Mouse (Mus musculus) CD4-positive naive resting alpha-beta T cell, adult 76 days (primary cell): ENCODE measurements around the gene Atp6v1fnb. TPM values are rescaled to one million over a fixed set of nuclear protein-coding genes. Genes with fewer than 3 reads are reported as not detected.

Experiments used
- total RNA-seq: library from RNA; stranded (reverse); gene quantifications from one replicate; pipeline ENCODE4 v1.2.4, GENCODE M21; 2023

Gene Atp6v1fnb
- 7.6 TPM for total RNA-seq

DNA sequence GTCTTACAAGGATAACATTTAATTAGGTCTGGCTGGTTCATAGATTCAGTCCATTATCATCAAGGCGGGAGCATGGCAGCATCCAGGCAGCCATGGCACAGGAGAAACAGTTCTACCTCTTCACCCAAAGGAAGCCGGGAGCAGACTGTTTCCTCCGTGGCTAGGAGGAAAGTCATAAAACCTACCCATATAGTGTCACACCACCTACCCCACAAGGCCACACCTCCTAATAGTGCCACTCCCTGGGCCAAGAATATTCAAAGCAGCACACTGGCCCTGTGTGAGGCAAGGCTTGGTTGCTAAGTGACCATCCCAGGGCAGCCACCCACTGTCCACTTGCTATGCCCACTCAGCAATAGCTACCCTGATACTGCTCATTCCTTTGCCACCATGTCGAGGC is at the start of gene Atp6v1fnb:
Atp6v1fnb (plus strand) TSS at position 301 of the 400 bp plus-strand sequence.

DNA sequence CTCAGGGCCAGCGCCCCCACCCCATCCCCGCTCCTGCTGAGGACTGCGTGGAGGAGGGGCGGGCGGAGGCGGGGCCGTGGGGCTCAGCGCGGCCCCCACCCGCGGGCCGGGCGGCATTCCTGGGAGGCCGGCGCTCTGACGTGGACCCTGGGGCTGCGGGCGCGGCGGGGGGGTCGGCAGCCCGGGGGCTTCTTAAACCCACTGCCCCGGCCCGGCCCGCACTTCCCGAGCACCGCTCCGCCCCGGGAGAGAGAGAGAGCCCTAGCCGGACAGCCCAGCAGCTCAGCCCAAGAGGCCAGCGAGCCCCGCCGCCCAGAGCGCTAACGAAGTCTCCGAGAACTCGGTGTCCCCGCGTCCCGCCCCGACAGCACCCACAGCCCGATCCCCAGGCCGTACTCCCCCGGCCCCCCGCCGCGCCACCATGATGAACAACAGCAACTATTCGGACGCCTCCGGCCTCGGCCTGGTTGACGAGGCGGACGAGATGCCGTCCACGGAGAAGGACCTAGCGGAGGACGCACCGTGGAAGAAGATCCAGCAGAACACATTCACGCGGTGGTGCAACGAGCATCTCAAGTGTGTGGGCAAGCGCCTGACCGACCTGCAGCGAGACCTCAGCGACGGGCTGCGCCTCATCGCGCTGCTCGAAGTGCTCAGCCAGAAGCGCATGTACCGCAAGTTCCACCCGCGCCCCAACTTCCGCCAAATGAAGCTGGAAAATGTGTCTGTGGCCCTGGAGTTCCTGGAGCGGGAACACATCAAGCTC is 38.0 kb upstream of the Atp6v1fnb start, which contains the start of gene Flnc:
Flnc (plus strand) TSS at position 219 of the 766 bp plus-strand sequence.

DNA sequence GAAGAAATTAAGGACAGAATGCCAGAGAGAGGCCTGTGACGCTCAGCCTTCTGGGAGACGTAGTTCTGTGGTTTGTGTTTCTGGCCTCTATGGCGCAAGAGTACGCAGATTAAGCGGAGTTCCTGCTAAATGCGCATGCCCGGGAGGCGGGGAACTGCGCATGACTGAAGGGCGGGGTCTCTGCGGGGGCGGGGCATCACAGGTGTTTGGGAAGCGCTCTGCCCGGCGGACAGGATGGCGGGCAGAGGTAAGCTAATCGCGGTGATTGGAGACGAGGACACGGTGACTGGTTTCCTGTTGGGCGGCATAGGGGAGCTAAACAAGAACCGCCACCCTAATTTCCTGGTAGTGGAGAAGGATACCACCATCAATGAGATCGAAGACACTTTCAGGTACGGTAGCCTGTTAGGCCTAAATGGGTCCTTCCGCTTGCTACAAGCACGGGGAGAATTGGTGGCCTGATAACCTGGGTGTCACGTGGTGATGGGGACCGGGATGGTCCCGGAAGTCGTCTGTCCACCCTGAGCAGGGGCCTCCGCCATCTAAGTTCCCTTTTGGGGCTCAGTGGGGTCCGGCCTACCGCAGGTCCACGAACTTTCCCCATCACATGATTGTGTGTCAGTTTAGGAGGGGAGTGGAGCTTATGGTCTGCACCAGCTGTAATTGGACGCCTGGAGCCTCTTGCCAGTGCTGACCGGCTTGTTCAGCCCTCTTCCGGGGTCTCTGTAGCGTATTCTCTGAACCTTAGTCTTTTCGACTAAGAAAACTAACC is 3.5 kb upstream of the Atp6v1fnb start, which contains the start of gene Atp6v1f:
Atp6v1f (plus strand) TSS at position 136 of the 772 bp plus-strand sequence.

DNA sequence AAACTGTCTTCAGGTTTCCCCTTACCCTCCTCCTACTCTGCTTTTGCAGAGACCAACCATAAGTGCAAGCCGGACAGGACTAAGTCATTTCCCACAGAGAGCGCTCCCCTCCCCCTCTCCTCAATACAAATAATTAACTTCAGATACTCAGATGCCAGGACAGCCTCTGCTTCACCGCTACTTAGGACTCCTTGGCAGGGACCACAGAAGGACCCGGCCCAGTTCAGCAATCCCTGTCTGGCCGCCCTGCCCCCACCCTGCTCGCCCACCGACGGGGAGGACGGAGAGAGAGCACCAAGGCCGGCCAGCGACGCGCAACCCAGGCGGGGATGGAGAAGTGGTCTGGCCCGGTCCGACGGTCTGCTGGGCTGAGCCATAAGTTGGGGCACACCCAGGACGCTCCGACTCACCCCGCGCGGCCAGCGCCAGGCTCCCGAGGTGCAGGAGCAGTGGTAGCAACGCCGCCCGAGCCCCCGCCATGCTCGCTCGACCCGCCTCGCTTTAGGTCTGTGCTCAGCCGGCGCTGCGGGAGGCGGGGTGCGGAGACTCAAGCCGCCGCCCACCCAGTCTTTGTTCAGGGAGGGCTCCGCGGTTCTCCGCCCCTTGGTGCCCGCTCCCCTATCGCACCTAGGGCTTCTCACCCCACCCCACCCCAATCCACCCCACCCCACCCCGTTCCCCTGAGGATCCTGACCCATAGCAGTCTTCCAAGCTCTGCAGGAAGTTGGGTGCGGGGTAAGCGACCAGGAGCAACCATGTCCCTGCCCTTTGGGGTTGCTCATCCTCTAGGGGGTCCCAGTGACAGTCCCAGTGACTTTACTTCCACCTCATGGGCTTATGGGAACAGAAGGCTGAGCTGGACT is 36.4 kb downstream of the Atp6v1fnb start, which contains the start of gene Kcp:
Kcp (minus strand) TSS at position 506 of the 863 bp plus-strand sequence.

Other genes starting within 250 kb of the Atp6v1fnb start
- 15.4 TPM for gene Hilpda, start 198.9 kb upstream of the Atp6v1fnb start, total RNA-seq
- gene Fam71f2, start 191.8 kb upstream of the Atp6v1fnb start, total RNA-seq = 1.2 TPM
- gene Fam71f1, start 152.3 kb upstream of the Atp6v1fnb start, total RNA-seq = not detected
- 51.8 TPM for gene Calu, start 123.4 kb upstream of the Atp6v1fnb start, total RNA-seq
- not detected for gene Opn1sw, start 83.0 kb upstream of the Atp6v1fnb start, total RNA-seq
- gene Ccdc136, start 75.1 kb upstream of the Atp6v1fnb start, total RNA-seq = not detected
- gene Flnc, start 38.2 kb upstream of the Atp6v1fnb start, total RNA-seq = not detected
- gene Atp6v1f, start 3.7 kb upstream of the Atp6v1fnb start, total RNA-seq = 150 TPM
- gene Kcp, start 36.5 kb downstream of the Atp6v1fnb start, total RNA-seq = not detected
- gene Irf5, start 55.2 kb downstream of the Atp6v1fnb start, total RNA-seq = 25.5 TPM
- 107 TPM for gene Tnpo3, start 138.4 kb downstream of the Atp6v1fnb start, total RNA-seq
- gene Tspan33, start 222.8 kb downstream of the Atp6v1fnb start, total RNA-seq = 2.1 TPM